Comparison of ENCODE assay signal across 8 mouse cellular contexts in the genomic region with DNA sequence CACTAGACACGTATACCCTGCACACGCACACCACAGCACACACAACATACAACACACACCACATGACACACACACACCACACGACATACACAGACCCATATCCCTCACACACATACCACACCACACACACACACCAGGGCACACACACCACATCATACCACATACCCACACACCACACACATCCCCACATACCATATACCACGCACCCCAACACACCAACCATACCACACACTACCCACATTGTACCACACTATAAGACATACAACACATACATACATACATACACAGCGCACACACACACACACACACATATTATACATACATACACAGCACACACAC.
DNase-seq lines count a peak whose midpoint lies in the region; ATAC-seq and TF ChIP-seq lines count a peak whose summit lies in the region.

No protein-coding gene starts in this region.

- H3K4me1 ChIP-seq in forebrain, embryonic 11.5 days (replicated peaks; ENCODE audit: control insufficient read depth, insufficient read depth, low read length), result no peaks in the 10 kb centered on the region
- H3K4me1 ChIP-seq in forebrain, embryonic 10.5 days, result peaks cover 20% of the 10 kb centered on the region
- peaks cover 11% of the 10 kb centered on the region; the same call in 1 of the 2 replicates for H3K4me1 ChIP-seq in lung, embryonic 14.5 days (ENCODE audit: insufficient read depth)
- H3K4me1 ChIP-seq in embryonic facial prominence, embryonic 15.5 days, result peaks cover 18% of the 10 kb centered on the region
- no peaks in the 10 kb centered on the region; the same call in none of the 2 replicates for H3K4me1 ChIP-seq in liver, embryonic 16.5 days (ENCODE audit: control insufficient read depth, low read depth, low read length)

- no peak overlapping the region for H3K4me3 ChIP-seq in forebrain, embryonic 11.5 days (ENCODE audit: low read depth, low read length)
- no peak overlapping the region for H3K4me3 ChIP-seq in forebrain, embryonic 10.5 days
- no peak overlapping the region for H3K4me3 ChIP-seq in lung, embryonic 14.5 days (ENCODE audit: low read depth, low read length)
- no peak overlapping the region for H3K4me3 ChIP-seq in embryonic facial prominence, embryonic 15.5 days (replicated peaks)
- H3K4me3 ChIP-seq in liver, embryonic 16.5 days (ENCODE audit: low read depth, low read length), result no peak overlapping the region

- H3K27me3 ChIP-seq in forebrain, embryonic 11.5 days (ENCODE audit: control insufficient read depth, insufficient read depth, low read length), result no peaks in the 10 kb centered on the region
- no peaks in the 10 kb centered on the region for H3K27me3 ChIP-seq in forebrain, embryonic 10.5 days (ENCODE audit: poor library complexity, severe bottlenecking)
- H3K27me3 ChIP-seq in lung, embryonic 14.5 days (ENCODE audit: insufficient read depth, low read length), result no peaks in the 10 kb centered on the region
- no peaks in the 10 kb centered on the region for H3K27me3 ChIP-seq in embryonic facial prominence, embryonic 15.5 days
- H3K27me3 ChIP-seq in liver, embryonic 16.5 days (ENCODE audit: control insufficient read depth, insufficient read depth, low read depth, low read length), result no peaks in the 10 kb centered on the region

- DNase-seq in forebrain, embryonic 11.5 days (ENCODE audit: low spot score), result no peak
- DNase-seq in forebrain, embryonic 10.5 days (ENCODE audit: extremely low spot score, low spot score), result no peak
- DNase-seq in lung, embryonic 14.5 days, result no peak
- DNase-seq in lung, postnatal 10 days, result no peak
- DNase-seq in left cerebral cortex, postnatal 10 days (ENCODE audit: extremely low spot score in 1 of 2, low spot score in 2 of 2), result no peak

- no peak overlapping the region for H3K27ac ChIP-seq in forebrain, embryonic 11.5 days (ENCODE audit: low read depth, low read length)
- no peak overlapping the region for H3K27ac ChIP-seq in forebrain, embryonic 10.5 days
- H3K27ac ChIP-seq in lung, embryonic 14.5 days (ENCODE audit: low read depth), result 0 out of 2 replicates have a peak overlapping the region, but pooled peaks have one; percentile 24
- peak overlapping the region; percentile 63; the same call in 1 of the 2 replicates for H3K27ac ChIP-seq in embryonic facial prominence, embryonic 15.5 days (replicated peaks)
- no peak overlapping the region; the same call in 1 of the 2 replicates for H3K27ac ChIP-seq in liver, embryonic 16.5 days (ENCODE audit: low read length)

- H3K36me3 ChIP-seq in forebrain, embryonic 11.5 days (ENCODE audit: control insufficient read depth, insufficient read depth, low read length), result no peaks in the 10 kb centered on the region
- H3K36me3 ChIP-seq in forebrain, embryonic 10.5 days (replicated peaks), result no peaks in the 10 kb centered on the region
- no peaks in the 10 kb centered on the region for H3K36me3 ChIP-seq in lung, embryonic 14.5 days (ENCODE audit: insufficient read depth)
- H3K36me3 ChIP-seq in embryonic facial prominence, embryonic 15.5 days, result no peaks in the 10 kb centered on the region
- H3K36me3 ChIP-seq in liver, embryonic 16.5 days (ENCODE audit: control insufficient read depth, insufficient read depth), result no peaks in the 10 kb centered on the region

- no peak overlapping the region for H3K4me2 ChIP-seq in forebrain, embryonic 11.5 days (ENCODE audit: low read depth, low read length, severe bottlenecking)
- 0 out of 2 replicates have a peak overlapping the region, but pooled peaks have one; percentile 10 for H3K4me2 ChIP-seq in lung, embryonic 14.5 days
- H3K4me2 ChIP-seq in embryonic facial prominence, embryonic 15.5 days (replicated peaks), result peak overlapping the region; percentile 24; the same call in 1 of the 2 replicates
- 0 out of 2 replicates have a peak overlapping the region, but pooled peaks have one; percentile 19 for H3K4me2 ChIP-seq in liver, embryonic 16.5 days (ENCODE audit: low read depth, low read length)

- WGBS in forebrain, embryonic 11.5 days, result 76% methylated on average over 5 of the region's 5 CpGs
- 92% methylated on average over 5 of the region's 5 CpGs for WGBS in forebrain, embryonic 10.5 days
- 88% methylated on average over 5 of the region's 5 CpGs for WGBS in lung, embryonic 14.5 days
- WGBS in embryonic facial prominence, embryonic 15.5 days, result 84% methylated on average over 5 of the region's 5 CpGs
- WGBS in liver, embryonic 16.5 days (ENCODE audit: insufficient replicate concordance), result 65% methylated on average over 5 of the region's 5 CpGs

- TF ChIP-seq CTCF in lung, embryonic 14.5 days (IDR thresholded peaks at IDR 0.05; ENCODE audit: low read depth), result no peak

- intact Hi-C loops in left cerebral cortex, postnatal 10 days (cut with DNase I), result no loop called here

- no peaks in the 10 kb centered on the region for H3K9me3 ChIP-seq in forebrain, embryonic 11.5 days (ENCODE audit: control insufficient read depth, low read length)
- H3K9me3 ChIP-seq in forebrain, embryonic 10.5 days, result no peaks in the 10 kb centered on the region
- no peaks in the 10 kb centered on the region for H3K9me3 ChIP-seq in lung, embryonic 14.5 days (ENCODE audit: low read depth, low read length)
- no peaks in the 10 kb centered on the region for H3K9me3 ChIP-seq in embryonic facial prominence, embryonic 15.5 days (replicated peaks)
- no peaks in the 10 kb centered on the region for H3K9me3 ChIP-seq in liver, embryonic 16.5 days (replicated peaks; ENCODE audit: control insufficient read depth, low read length)

- no peak overlapping the region for H3K9ac ChIP-seq in forebrain, embryonic 11.5 days (ENCODE audit: low read length)
- no peak overlapping the region for H3K9ac ChIP-seq in lung, embryonic 14.5 days
- H3K9ac ChIP-seq in embryonic facial prominence, embryonic 15.5 days, result no peak overlapping the region
- no peak overlapping the region for H3K9ac ChIP-seq in liver, embryonic 16.5 days (ENCODE audit: low read depth, low read length)

- peak; percentile 24; the same call in 1 of the 2 replicates for ATAC-seq in forebrain, embryonic 11.5 days (replicated peaks; ENCODE audit: low FRiP score)
- peak; percentile 28 for ATAC-seq in lung, embryonic 14.5 days (ENCODE audit: insufficient read depth)
- peak; percentile 31; the same call in 1 of the 2 replicates for ATAC-seq in embryonic facial prominence, embryonic 15.5 days (ENCODE audit: insufficient number of reproducible peaks, low FRiP score, low TSS enrichment, low read depth)
- ATAC-seq in liver, embryonic 16.5 days (ENCODE audit: low read depth), result no peak
- ATAC-seq in frontal cortex, adult (ENCODE audit: low TSS enrichment), result no peak

Comparison
In these comparisons a context has a peak if more than half of its experiments do, and no peak if none do; other contexts are left out.
1. ATAC-seq: peak in forebrain, embryonic 11.5 days (single experiment), lung, embryonic 14.5 days (single experiment) and embryonic facial prominence, embryonic 15.5 days (single experiment); none in liver, embryonic 16.5 days (single experiment) and frontal cortex, adult (single experiment).
2. H3K27ac ChIP-seq: peak in lung, embryonic 14.5 days (single experiment) and embryonic facial prominence, embryonic 15.5 days (single experiment); none in forebrain, embryonic 11.5 days (single experiment), forebrain, embryonic 10.5 days (single experiment) and liver, embryonic 16.5 days (single experiment).